Mouse (Mus musculus) hindlimb bud, embryonic 11.5 days (tissue): Measurements from ENCODE around the gene Wdr53.
"Not testable (repeated sequence)": the region's sequence is repeated elsewhere in the genome, so short reads cannot be mapped to it uniquely, and the experiment has no call there.

ENCODE experiments used
- DNase-seq: peaks from one replicate; pipeline ENCODE4 v3.0.0-alpha.2; 2012; ENCODE audit warnings: low read depth, low spot score; ENCODE audit errors: extremely low spot score

Gene Wdr53

GRCm38 (mm10) chr16:32246952-32247370 is at the start of gene Wdr53, which contains the start of gene Fbxo45:
TSS of gene Wdr53 (plus strand) at chr16:32247227.
TSS of gene Fbxo45 (minus strand) at chr16:32247158.
- DNase-seq: peak; percentile 69

GRCm38 (mm10) chr16:32200256-32201003 is 46.6 kb upstream of the Wdr53 start:
- peak; percentile 8 for DNase-seq

- no peak for DNase-seq
Observed at GRCm38 (mm10) chr16:32201004-32201325, 46.1 kb upstream of the Wdr53 start.

GRCm38 (mm10) chr16:32202681-32203080 is 44.3 kb upstream of the Wdr53 start:
- DNase-seq: no peak

- no peak for DNase-seq
Observed at GRCm38 (mm10) chr16:32204902-32205301, 42.1 kb upstream of the Wdr53 start.

- DNase-seq: no peak
Observed at GRCm38 (mm10) chr16:32214156-32214555, 32.9 kb upstream of the Wdr53 start.

GRCm38 (mm10) chr16:32214804-32215576 is 32.0 kb upstream of the Wdr53 start:
- DNase-seq: no peak

GRCm38 (mm10) chr16:32221803-32222202 is 25.2 kb upstream of the Wdr53 start:
- no peak for DNase-seq

GRCm38 (mm10) chr16:32222399-32222798 is 24.6 kb upstream of the Wdr53 start:
- no peak for DNase-seq

- DNase-seq: not testable (repeated sequence)
Observed at GRCm38 (mm10) chr16:32232050-32232449, 15.0 kb upstream of the Wdr53 start.

GRCm38 (mm10) chr16:32237930-32238680 is 8.9 kb upstream of the Wdr53 start:
- no peak for DNase-seq

- DNase-seq: no peak
Observed at GRCm38 (mm10) chr16:32239428-32240312, 7.4 kb upstream of the Wdr53 start.

GRCm38 (mm10) chr16:32243901-32244300 is 3.1 kb upstream of the Wdr53 start:
- no peak for DNase-seq

GRCm38 (mm10) chr16:32246351-32246791 is 656 bp upstream of the Wdr53 start:
- DNase-seq: peak; percentile 10

GRCm38 (mm10) chr16:32264225-32264624 is 17.2 kb downstream of the Wdr53 start:
- not testable (repeated sequence) for DNase-seq

GRCm38 (mm10) chr16:32271291-32271690 is 24.3 kb downstream of the Wdr53 start, which contains the start of gene Smco1:
TSS of gene Smco1 (plus strand) at chr16:32271468.
- no peak for DNase-seq

- no peak for DNase-seq
Observed at GRCm38 (mm10) chr16:32273338-32273737, 26.3 kb downstream of the Wdr53 start.

- no peak for DNase-seq
Observed at GRCm38 (mm10) chr16:32275041-32275440, 28.0 kb downstream of the Wdr53 start.

GRCm38 (mm10) chr16:32275830-32276229 is 28.8 kb downstream of the Wdr53 start:
- no peak for DNase-seq
